Mouse (Mus musculus) ES-E14 (cell line): ENCODE data around the gene Macf1. TPM values are rescaled to one million over a fixed set of nuclear protein-coding genes. Genes with fewer than 3 reads are reported as not detected.

Source experiments
- DNase-seq: peaks from one replicate; pipeline ENCODE4 v3.0.0-alpha.2; 2013; ENCODE audit warnings: low read depth, low spot score
- H3K27ac ChIP-seq: 2 replicates; pipeline ENCODE4 v1.5.1; 2012; ENCODE audit warnings: low read depth, mild to moderate bottlenecking, low read length, moderate library complexity, mixed read lengths; ENCODE audit not compliant: poor library complexity, insufficient read depth, severe bottlenecking
- H3K36me3 ChIP-seq: 2 replicates; pipeline ENCODE4 v1.6.1; 2012; ENCODE audit warnings: mild to moderate bottlenecking, low read length, moderate library complexity, mixed read lengths; ENCODE audit not compliant: control insufficient read depth, poor library complexity, insufficient read depth, severe bottlenecking
- H3K4me1 ChIP-seq, 2 experiments: fragments of 150-350 bp in 1 of 2; sonication (generic) in 1 of 2; 2 replicates each; pipeline ENCODE4 v1.6.1; 2012; ENCODE audit warnings: low read length in 2 of 2, mild to moderate bottlenecking in 1 of 2, mixed read lengths in 1 of 2; ENCODE audit not compliant: control insufficient read depth in 2 of 2, insufficient read depth in 2 of 2, poor library complexity in 1 of 2
- H3K4me3 ChIP-seq, 2 experiments: fragments of 150-350 bp in 1 of 2; sonication (generic) in 1 of 2; 2 replicates each; pipeline ENCODE4 v1.5.1; 2012; ENCODE audit warnings: low read length in 2 of 2, low read depth in 1 of 2, mild to moderate bottlenecking in 1 of 2, mixed read lengths in 1 of 2; ENCODE audit not compliant: insufficient read depth in 1 of 2, poor library complexity in 1 of 2, severe bottlenecking in 1 of 2
- H3K9ac ChIP-seq: 2 replicates; pipeline ENCODE4 v1.6.1; 2012; ENCODE audit warnings: low read depth, mild to moderate bottlenecking, low read length, mixed read lengths; ENCODE audit not compliant: poor library complexity, insufficient read depth, severe bottlenecking
- H3K9me3 ChIP-seq: fragments of 150-350 bp; sonication (generic); 2 replicates; pipeline ENCODE4 v1.6.1; 2012; ENCODE audit warnings: low read depth, mild to moderate bottlenecking, low read length; ENCODE audit not compliant: control insufficient read depth, insufficient read depth
- CHD2 ChIP-seq: IDR thresholded peaks from 2 replicates; pipeline ENCODE4 v1.6.1; 2014; ENCODE audit warnings: mild to moderate bottlenecking, low read depth, low read length, inconsistent platforms
- HCFC1 ChIP-seq: IDR thresholded peaks from 2 replicates; pipeline ENCODE4 v1.6.1; 2012; ENCODE audit warnings: low read length, inconsistent platforms, borderline replicate concordance; ENCODE audit not compliant: insufficient read depth
- MAFK ChIP-seq: IDR thresholded peaks from 2 replicates; pipeline ENCODE4 v1.6.1; 2014; ENCODE audit warnings: mild to moderate bottlenecking, low read depth, low read length, inconsistent platforms; ENCODE audit not compliant: insufficient read depth
- ZC3H11A ChIP-seq: IDR thresholded peaks from 2 replicates; pipeline ENCODE4 v1.6.1; 2012; ENCODE audit warnings: low read depth, mild to moderate bottlenecking, inconsistent platforms, low read length, borderline replicate concordance
- ZNF384 ChIP-seq: IDR thresholded peaks from 2 replicates; pipeline ENCODE4 v1.6.1; 2012; ENCODE audit warnings: low read depth, low read length, inconsistent platforms
- in situ Hi-C, 2 experiments: fragments of 600-800 bp; cut with MboI; formaldehyde crosslinking; loops; one replicate each; pipeline ENCODE4 v1.15.1; 2025; ENCODE audit warnings: low sequenced_read_pairs in 2 of 2, inconsistent platforms in 1 of 2; ENCODE audit not compliant: unreplicated experiment in 2 of 2
- total RNA-seq: library from RNA; depleted of rRNA; stranded (reverse); fragments of 300-350 nt; gene quantifications from 2 replicates; pipeline ENCODE4 v1.2.3, GENCODE M21; 2012

The Macf1 gene
- total RNA-seq, 1 experiment: 277 TPM

- Histone ChIP-seq H3K9me3 (no peaks in the 10 kb centered on the region), H3K4me1 (no peaks in the 10 kb centered on the region), H3K4me3 (no peak overlapping the region), H3K27ac (no peak overlapping the region), H3K9ac (no peak overlapping the region), H3K36me3 (peaks cover 17% of the 10 kb centered on the region)
- no peak for DNase-seq
- in situ Hi-C loops: no loop called here
- TF ChIP-seq ZC3H11A: no peak
- no peak for TF ChIP-seq HCFC1
- TF ChIP-seq ZNF384: no peak
- TF ChIP-seq MAFK: no peak
- TF ChIP-seq CHD2: no peak
Measured at GRCm38 (mm10) chr4:123397049-123397448, 287.1 kb downstream of the Macf1 start.

- Histone ChIP-seq H3K27ac (no peak overlapping the region), H3K4me1 (no peaks in the 10 kb centered on the region), H3K9ac (no peak overlapping the region), H3K36me3 (peaks cover 17% of the 10 kb centered on the region), H3K9me3 (no peaks in the 10 kb centered on the region), H3K4me3 (no peak overlapping the region)
- TF ChIP-seq ZC3H11A: no peak
- no peak for DNase-seq
- in situ Hi-C loops: no loop called here
Measured at GRCm38 (mm10) chr4:123395435-123396000, 288.6 kb downstream of the Macf1 start.

- in situ Hi-C loops: no loop called here
- no peak overlapping the region for H3K4me3 ChIP-seq
- TF ChIP-seq CHD2 (no peak), ZNF384 (no peak), ZC3H11A (no peak), MAFK (no peak)
- no peak overlapping the region for H3K27ac ChIP-seq
- H3K36me3 ChIP-seq: peaks cover 17% of the 10 kb centered on the region
- no peaks in the 10 kb centered on the region for H3K9me3 ChIP-seq
- H3K4me1 ChIP-seq: no peaks in the 10 kb centered on the region
- no peak for DNase-seq
- no peak overlapping the region for H3K9ac ChIP-seq
Measured at GRCm38 (mm10) chr4:123394878-123395277, 289.3 kb downstream of the Macf1 start.

GRCm38 (mm10) chr4:123394269-123394668 lies 289.9 kb downstream of the Macf1 start:
- H3K9ac ChIP-seq: no peak overlapping the region
- H3K27ac ChIP-seq: no peak overlapping the region
- no peak for DNase-seq
- no peak overlapping the region for H3K4me3 ChIP-seq
- no peaks in the 10 kb centered on the region for H3K9me3 ChIP-seq
- TF ChIP-seq ZNF384 (no peak), HCFC1 (no peak), MAFK (no peak), ZC3H11A (no peak), CHD2 (no peak)
- no peaks in the 10 kb centered on the region for H3K4me1 ChIP-seq
- H3K36me3 ChIP-seq: peaks cover 15% of the 10 kb centered on the region
- in situ Hi-C loops: no loop called here

GRCm38 (mm10) chr4:123393004-123393403 lies 291.2 kb downstream of the Macf1 start:
- TF ChIP-seq ZNF384: no peak
- TF ChIP-seq ZC3H11A: no peak
- no peak for TF ChIP-seq CHD2
- no peak for TF ChIP-seq HCFC1
- no peak for TF ChIP-seq MAFK
- Histone ChIP-seq H3K4me3 (no peak overlapping the region), H3K27ac (no peak overlapping the region), H3K4me1 (no peaks in the 10 kb centered on the region), H3K9me3 (no peaks in the 10 kb centered on the region), H3K9ac (no peak overlapping the region), H3K36me3 (peaks cover 15% of the 10 kb centered on the region)
- in situ Hi-C loops: no loop called here
- no peak for DNase-seq
